Mouse (Mus musculus) bone marrow, adult 2 months (tissue): ENCODE measurements around the gene Scrn3. TPM values are rescaled to one million over a fixed set of nuclear protein-coding genes. Genes with fewer than 3 reads are reported as not detected.

Experiments used
- H3K27ac ChIP-seq: fragments of 200-500 bp; 2 replicates; pipeline ENCODE4 v1.5.1; 2012; ENCODE audit warnings: low read depth, mild to moderate bottlenecking, control low read depth, inconsistent platforms, low read length; ENCODE audit not compliant: control insufficient read depth, poor library complexity, insufficient read depth
- H3K4me1 ChIP-seq: fragments of 200-500 bp; 2 replicates; pipeline ENCODE4 v1.6.1; 2011; ENCODE audit warnings: low read length; ENCODE audit not compliant: control insufficient read depth, insufficient read depth
- H3K4me3 ChIP-seq: fragments of 200-500 bp; replicated peaks from 2 replicates; pipeline ENCODE3; 2011; ENCODE audit warnings: mild to moderate bottlenecking, low read depth, low read length, control low read depth; ENCODE audit not compliant: control insufficient read depth
- CTCF ChIP-seq: fragments of 200-500 bp; IDR thresholded peaks from 2 replicates; pipeline ENCODE4 v1.5.1; 2011; ENCODE audit warnings: low read length, control low read depth; ENCODE audit not compliant: control insufficient read depth, insufficient read depth
- POLR2A ChIP-seq: fragments of 200-500 bp; IDR thresholded peaks from 2 replicates; pipeline ENCODE4 v1.6.1; 2011; ENCODE audit warnings: low read depth, mild to moderate bottlenecking, control low read depth, low read length, borderline replicate concordance; ENCODE audit not compliant: control insufficient read depth
- WGBS: fragments of 180-500 bp; shearing (Covaris S2); methylation state at CpG from one replicate; pipeline ENCODE4 v1.1.7; 2018; 5-methylcytosine and 5-hydroxymethylcytosine counted together
- polyA plus RNA-seq: library from polyadenylated mRNA; stranded (reverse); fragments of >200 nt; gene quantifications from 2 replicates; pipeline ENCODE4 v1.2.4, GENCODE M21; 2011; ENCODE audit warnings: low replicate concordance; ENCODE audit not compliant: missing spikeins, insufficient read depth, insufficient read length

The Scrn3 gene
- polyA plus RNA-seq, 1 experiment, result 25.6 TPM

DNA sequence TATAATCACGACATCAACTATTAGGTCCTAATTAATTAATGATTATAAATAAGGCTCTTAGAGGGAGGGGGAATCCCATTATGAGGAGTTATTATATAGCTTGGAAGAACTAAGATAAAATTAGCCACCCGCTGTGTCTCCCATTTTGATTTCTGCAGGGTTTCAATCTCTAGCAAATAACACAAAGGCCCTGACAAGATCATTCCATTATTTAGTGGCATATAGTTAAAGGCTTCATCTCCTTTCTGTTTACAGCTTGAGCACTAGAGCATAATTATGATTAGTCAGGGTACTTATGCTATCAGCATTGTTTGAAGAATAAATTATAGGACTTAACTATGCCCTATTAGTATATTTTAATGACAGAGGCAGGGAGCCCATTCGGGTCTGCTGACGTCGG is 65.9 kb downstream of the Scrn3 start:
- no peak overlapping the region for H3K4me3 ChIP-seq
- 91% methylated on average over 5 of the region's 5 CpGs for WGBS
- H3K27ac ChIP-seq, result no peak overlapping the region
- TF ChIP-seq CTCF (no peak), POLR2A (no peak)
- no peaks in the 10 kb centered on the region for H3K4me1 ChIP-seq

DNA sequence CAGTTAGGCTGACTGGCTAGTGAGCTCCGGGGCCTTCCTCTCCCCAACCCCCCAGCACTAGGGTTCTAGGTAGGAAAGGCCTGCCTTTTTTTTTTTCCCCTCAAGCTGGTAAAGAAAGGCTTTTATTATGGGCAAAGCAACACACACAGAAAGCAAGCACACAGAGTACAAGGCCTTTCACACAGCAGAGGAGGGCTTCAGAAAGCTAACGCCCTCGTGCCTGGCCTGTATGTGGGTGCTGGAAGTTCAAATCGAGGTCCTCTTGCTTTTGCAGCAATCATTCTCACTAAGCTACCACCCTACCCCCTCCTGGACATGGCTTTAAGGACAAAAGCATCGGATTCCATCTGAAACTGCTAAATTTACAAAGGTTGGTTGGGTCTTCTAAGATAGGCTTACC is 67.3 kb downstream of the Scrn3 start:
- Histone ChIP-seq H3K4me3 (no peak overlapping the region), H3K27ac (no peak overlapping the region), H3K4me1 (no peaks in the 10 kb centered on the region)
- TF ChIP-seq CTCF (no peak), POLR2A (no peak)
- WGBS, result 89% methylated on average over 5 of the region's 5 CpGs

DNA sequence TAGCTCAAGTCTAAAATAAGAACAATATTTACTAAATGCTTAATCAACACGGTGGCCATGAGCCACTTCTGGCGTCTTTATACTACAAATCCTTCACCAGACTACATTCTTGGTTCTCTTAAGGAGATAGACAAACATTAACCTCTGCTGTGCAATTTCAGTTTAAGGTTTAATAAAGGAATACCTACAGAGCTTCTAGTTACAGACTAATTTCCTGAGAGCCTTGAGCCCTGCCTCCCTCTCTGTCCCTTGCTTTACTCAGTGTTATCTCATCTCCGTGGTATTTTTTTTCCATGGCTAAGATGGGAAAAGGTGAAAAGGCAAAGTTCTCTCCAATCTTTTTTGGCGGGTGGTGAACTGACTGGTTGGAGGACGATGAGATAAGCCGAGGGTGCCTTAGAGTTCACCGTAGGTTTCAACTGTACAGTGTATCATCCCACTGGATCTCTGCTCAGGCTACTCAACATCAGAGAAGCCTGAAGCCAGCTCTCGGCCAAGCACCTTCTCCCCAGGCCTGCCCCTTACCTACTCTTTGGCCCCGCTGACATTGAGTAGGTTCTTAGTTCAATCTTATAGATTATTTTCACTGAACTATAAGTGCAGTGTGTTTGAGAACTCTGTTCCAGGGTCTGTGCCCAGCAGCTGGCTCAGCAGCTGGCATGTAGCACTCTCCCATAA is 68.0 kb downstream of the Scrn3 start:
- no peak overlapping the region for H3K27ac ChIP-seq
- WGBS, result 90% methylated on average over 9 of the region's 9 CpGs
- TF ChIP-seq CTCF, result no peak
- TF ChIP-seq POLR2A, result no peak
- no peaks in the 10 kb centered on the region for H3K4me1 ChIP-seq
- H3K4me3 ChIP-seq, result no peak overlapping the region

DNA sequence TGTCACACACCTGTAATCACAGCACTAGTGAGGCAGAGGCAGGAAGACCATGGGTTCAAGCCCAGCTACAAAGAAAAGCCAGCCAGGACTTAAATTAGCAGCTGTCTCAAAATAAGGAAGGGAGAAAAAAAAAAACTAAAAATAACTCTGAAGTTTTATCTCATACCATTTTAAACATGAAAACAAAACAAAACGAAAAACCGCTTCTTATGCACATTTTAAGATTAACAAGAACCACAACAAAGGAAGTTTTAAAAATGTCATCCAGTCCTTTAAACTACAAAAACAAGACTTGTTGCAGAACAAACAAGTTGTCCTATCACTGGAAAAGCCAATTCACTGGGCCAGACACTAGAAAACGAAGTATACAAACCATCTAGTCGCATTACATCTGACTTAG is 72.8 kb downstream of the Scrn3 start:
- no peaks in the 10 kb centered on the region for H3K4me1 ChIP-seq

DNA sequence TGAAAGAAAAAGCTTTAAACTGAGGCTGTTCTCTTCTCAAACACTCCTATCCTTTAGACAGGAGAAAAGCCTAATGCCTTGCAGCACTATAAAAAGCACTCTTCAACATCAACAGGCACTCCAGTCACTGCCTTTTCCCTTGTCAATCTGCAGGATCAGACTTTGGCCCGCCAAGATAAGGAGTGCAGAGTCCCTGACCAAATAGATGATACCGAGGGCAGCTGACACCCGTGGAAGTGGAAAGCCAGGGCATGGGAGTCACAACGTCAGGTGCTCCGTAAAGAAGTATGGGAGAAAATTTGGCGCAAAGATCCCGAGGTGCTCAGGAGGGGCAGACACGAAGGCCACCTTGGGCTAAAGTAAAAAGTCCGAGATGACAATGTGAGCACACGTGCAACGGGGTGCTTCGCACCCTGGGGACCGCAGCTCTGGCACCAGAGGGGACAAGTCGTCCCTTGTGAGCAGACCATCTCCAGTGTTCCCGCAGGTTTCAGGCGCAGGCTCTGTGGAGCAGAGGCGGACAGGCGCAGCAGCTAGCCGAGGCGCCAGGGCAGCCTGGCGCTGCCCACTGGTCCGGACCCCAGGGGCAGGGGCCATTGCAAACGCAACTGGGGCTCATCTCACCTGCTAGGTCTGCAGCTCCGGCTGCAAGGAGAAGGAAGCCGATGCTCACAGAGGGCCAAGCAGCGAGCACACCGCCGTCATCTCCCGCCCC is 73.4 kb downstream of the Scrn3 start:
- H3K27ac ChIP-seq, result peak overlapping the region; percentile 66
- TF ChIP-seq POLR2A (no peak), CTCF (no peak)
- 1% methylated on average over 29 of the region's 29 CpGs for WGBS
- H3K4me3 ChIP-seq, result peak overlapping the region; percentile 82
- no peaks in the 10 kb centered on the region for H3K4me1 ChIP-seq

More for the DNA sequence above, 72.8 kb downstream of the Scrn3 start:
- TF ChIP-seq CTCF, result no peak
- no peak for TF ChIP-seq POLR2A
- Histone ChIP-seq H3K4me3 (peak overlapping the region; percentile 82), H3K27ac (no peak overlapping the region)
- 50% methylated on average over 4 of the region's 4 CpGs for WGBS

DNA sequence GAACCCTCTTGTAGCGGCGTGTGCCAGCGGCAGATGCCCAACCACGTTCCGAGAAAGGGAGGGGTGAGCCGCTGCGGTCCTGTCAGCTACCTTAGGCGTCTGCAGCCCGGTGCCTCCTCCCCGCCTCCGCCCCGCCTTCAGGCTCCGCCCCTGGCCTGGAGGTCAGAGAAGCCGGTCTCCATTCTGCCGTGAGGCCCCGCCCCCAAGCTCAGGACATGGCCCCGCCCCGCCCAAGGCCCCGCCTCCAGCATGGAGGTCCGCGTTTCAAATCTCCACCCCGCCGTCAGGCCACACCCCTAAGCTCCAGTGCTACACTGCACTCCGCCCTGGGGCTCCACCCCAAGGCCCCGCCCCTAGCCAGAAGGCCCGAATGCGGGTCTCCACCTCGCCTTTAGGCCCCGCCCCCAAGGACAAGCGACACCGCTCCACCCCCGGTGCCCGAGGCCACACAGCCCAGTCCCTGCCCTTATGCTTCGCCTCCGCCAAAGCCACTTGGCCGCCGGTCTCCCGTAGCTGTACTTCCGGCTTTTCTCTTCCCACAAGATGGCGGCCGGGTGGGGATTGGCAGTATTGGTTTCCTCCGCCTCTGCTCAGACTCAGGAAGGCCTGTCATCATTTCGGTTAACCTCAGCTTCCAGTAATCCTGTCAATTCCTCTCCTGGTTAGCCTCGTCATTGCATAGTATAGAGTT is 74.1 kb downstream of the Scrn3 start, which contains the start of gene Gpr155:
Gene Gpr155 (minus strand): TSS at position 217 of the 691 bp plus-strand sequence.
- peak within 1 kb of the TSS; percentile 66 for H3K27ac ChIP-seq
- under 1% methylated on average over 44 of the region's 44 CpGs for WGBS
- H3K4me1 ChIP-seq, result no peaks in the 10 kb centered on the region
- no peak for TF ChIP-seq CTCF
- TF ChIP-seq POLR2A, result peak; percentile 65; the same call in 1 of the 2 replicates
- peak within 1 kb of the TSS; percentile 82 for H3K4me3 ChIP-seq

Other genes starting within 250 kb of the Scrn3 start
- gene Ola1, start 93.7 kb upstream of the Scrn3 start, polyA plus RNA-seq, result 14.0 and 37.9 TPM in 2 replicates
- not detected in 2 replicates for gene Sp9, start 40.7 kb upstream of the Scrn3 start, polyA plus RNA-seq
- gene Cir1, start 100 bp downstream of the Scrn3 start, polyA plus RNA-seq, result 15.1 and 23.3 TPM in 2 replicates
- 4.5 and 4.6 TPM in 2 replicates for gene Gpr155, start 74.0 kb downstream of the Scrn3 start, polyA plus RNA-seq
- 19.8 and 47.3 TPM in 2 replicates for gene Wipf1, start 217.1 kb downstream of the Scrn3 start, polyA plus RNA-seq